Mouse (Mus musculus): ENCODE results near the gene Zfp296. TPM values are rescaled to one million over a fixed set of nuclear protein-coding genes. Genes with fewer than 3 reads are reported as not detected.

Gene Zfp296
- polyA plus RNA-seq, 1 experiment from 2014 or later, result 0.23 TPM

Other genes starting within 250 kb of the Zfp296 start
- gene Ercc1, start 232.5 kb upstream of the Zfp296 start, polyA plus RNA-seq (2015; fragmentation: Nextera tagmentation; extraction: Ambion mirVana), result 78.5 and 93.5 TPM in 2 replicates
- 22.2 and 23.0 TPM in 2 replicates for gene Cd3eap, start 217.8 kb upstream of the Zfp296 start, polyA plus RNA-seq (2015; fragmentation: Nextera tagmentation; extraction: Ambion mirVana)
- 1.9 and 2.1 TPM in 2 replicates for gene Ppp1r13l, start 217.5 kb upstream of the Zfp296 start, polyA plus RNA-seq (2015; fragmentation: Nextera tagmentation; extraction: Ambion mirVana)
- gene Ercc2, start 195.3 kb upstream of the Zfp296 start, polyA plus RNA-seq (2015; fragmentation: Nextera tagmentation; extraction: Ambion mirVana), result 21.6 and 22.2 TPM in 2 replicates
- gene Klc3, start 173.2 kb upstream of the Zfp296 start, polyA plus RNA-seq (2015; fragmentation: Nextera tagmentation; extraction: Ambion mirVana), result 1.2 and 4.0 TPM in 2 replicates
- gene Ckm, start 172.5 kb upstream of the Zfp296 start, polyA plus RNA-seq (2015; fragmentation: Nextera tagmentation; extraction: Ambion mirVana), result 16.6 and 38.6 TPM in 2 replicates
- 15.4 and 16.5 TPM in 2 replicates for gene Mark4, start 118.5 kb upstream of the Zfp296 start, polyA plus RNA-seq (2015; fragmentation: Nextera tagmentation; extraction: Ambion mirVana)
- 1.5 and 1.8 TPM in 2 replicates for gene Exoc3l2, start 114.0 kb upstream of the Zfp296 start, polyA plus RNA-seq (2015; fragmentation: Nextera tagmentation; extraction: Ambion mirVana)
- gene Bloc1s3, start 68.9 kb upstream of the Zfp296 start, polyA plus RNA-seq (2015; fragmentation: Nextera tagmentation; extraction: Ambion mirVana), result 3.9 and 5.0 TPM in 2 replicates
- gene Trappc6a, start 68.9 kb upstream of the Zfp296 start, polyA plus RNA-seq (2015; fragmentation: Nextera tagmentation; extraction: Ambion mirVana), result 39.2 and 58.6 TPM in 2 replicates
- 1.2 and 1.5 TPM in 2 replicates for gene Nkpd1, start 59.4 kb upstream of the Zfp296 start, polyA plus RNA-seq (2015; fragmentation: Nextera tagmentation; extraction: Ambion mirVana)
- gene Ppp1r37, start 14.2 kb upstream of the Zfp296 start, polyA plus RNA-seq (2015; fragmentation: Nextera tagmentation; extraction: Ambion mirVana), result 41.0 and 42.3 TPM in 2 replicates
- 145 and 154 TPM in 2 replicates for gene Gemin7, start 308 bp downstream of the Zfp296 start, polyA plus RNA-seq (2015; fragmentation: Nextera tagmentation; extraction: Ambion mirVana)
- gene Clasrp, start 27.2 kb downstream of the Zfp296 start, polyA plus RNA-seq (2015; fragmentation: Nextera tagmentation; extraction: Ambion mirVana), result 51.0 and 61.5 TPM in 2 replicates
- gene Relb, start 52.2 kb downstream of the Zfp296 start, polyA plus RNA-seq (2015; fragmentation: Nextera tagmentation; extraction: Ambion mirVana), result 9.6 and 12.8 TPM in 2 replicates
- 128 and 140 TPM in 2 replicates for gene Clptm1, start 87.7 kb downstream of the Zfp296 start, polyA plus RNA-seq (2015; fragmentation: Nextera tagmentation; extraction: Ambion mirVana)
- gene Apoc2, start 100.7 kb downstream of the Zfp296 start, polyA plus RNA-seq (2015; fragmentation: Nextera tagmentation; extraction: Ambion mirVana), result 1.8 TPM in 2 replicates
- not detected in 2 replicates for gene Gm44805, start 104.1 kb downstream of the Zfp296 start, polyA plus RNA-seq (2015; fragmentation: Nextera tagmentation; extraction: Ambion mirVana)
- gene Apoc4, start 104.2 kb downstream of the Zfp296 start, polyA plus RNA-seq (2015; fragmentation: Nextera tagmentation; extraction: Ambion mirVana), result 0.38 and 0.75 TPM in 2 replicates
- 6.5 and 7.3 TPM in 2 replicates for gene Apoc1, start 115.4 kb downstream of the Zfp296 start, polyA plus RNA-seq (2015; fragmentation: Nextera tagmentation; extraction: Ambion mirVana)
- 643 and 683 TPM in 2 replicates for gene Apoe, start 121.9 kb downstream of the Zfp296 start, polyA plus RNA-seq (2015; fragmentation: Nextera tagmentation; extraction: Ambion mirVana)
- gene Tomm40, start 138.2 kb downstream of the Zfp296 start, polyA plus RNA-seq (2015; fragmentation: Nextera tagmentation; extraction: Ambion mirVana), result 155 and 171 TPM in 2 replicates
- gene Nectin2, start 173.2 kb downstream of the Zfp296 start, polyA plus RNA-seq (2015; fragmentation: Nextera tagmentation; extraction: Ambion mirVana), result 56.5 and 68.7 TPM in 2 replicates
- 26.3 and 37.0 TPM in 2 replicates for gene Bcam, start 193.7 kb downstream of the Zfp296 start, polyA plus RNA-seq (2015; fragmentation: Nextera tagmentation; extraction: Ambion mirVana)
- gene Cblc, start 219.5 kb downstream of the Zfp296 start, polyA plus RNA-seq (2015; fragmentation: Nextera tagmentation; extraction: Ambion mirVana), result 0.69 and 2.2 TPM in 2 replicates
- gene Bcl3, start 245.5 kb downstream of the Zfp296 start, polyA plus RNA-seq (2015; fragmentation: Nextera tagmentation; extraction: Ambion mirVana), result 1.2 and 5.2 TPM in 2 replicates